Mouse (Mus musculus) C3H10T1/2 (cell line): ENCODE results near the gene Cst8. TPM values are rescaled to one million over a fixed set of nuclear protein-coding genes. Genes with fewer than 3 reads are reported as not detected.

Experiments used
- polyA plus RNA-seq, 2 experiments: library from polyadenylated mRNA; unstranded; fragments of >200 nt; fragmentation: generic; extraction: Trizol; gene quantifications; one replicate each; pipeline ENCODE4 v1.2.1; 2012; ENCODE audit warnings: missing spikeins in 2 of 2

Cst8 gene
- polyA plus RNA-seq: not detected

DNA sequence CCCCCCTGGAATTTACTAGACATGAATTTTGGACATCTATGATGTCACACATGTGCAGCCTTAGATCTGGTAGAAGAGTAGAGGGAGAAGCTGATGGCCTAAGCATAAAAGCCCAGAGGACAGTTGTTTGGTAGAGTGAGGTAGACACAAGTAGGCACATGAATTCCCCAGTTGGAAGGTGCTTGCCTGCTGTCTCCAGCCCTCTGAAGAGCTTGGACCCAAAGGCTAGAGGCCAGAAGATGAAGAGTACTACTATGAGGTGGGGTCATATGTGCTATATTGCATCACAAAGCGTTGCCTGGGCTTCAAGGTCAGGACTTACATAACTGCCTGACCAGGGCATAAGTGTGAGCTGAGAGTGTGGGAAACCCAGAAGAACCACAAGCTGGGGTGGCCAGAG is at the start of gene Cst8:
TSS of gene Cst8 (plus strand) at position 301 of the 400 bp plus-strand sequence.

DNA sequence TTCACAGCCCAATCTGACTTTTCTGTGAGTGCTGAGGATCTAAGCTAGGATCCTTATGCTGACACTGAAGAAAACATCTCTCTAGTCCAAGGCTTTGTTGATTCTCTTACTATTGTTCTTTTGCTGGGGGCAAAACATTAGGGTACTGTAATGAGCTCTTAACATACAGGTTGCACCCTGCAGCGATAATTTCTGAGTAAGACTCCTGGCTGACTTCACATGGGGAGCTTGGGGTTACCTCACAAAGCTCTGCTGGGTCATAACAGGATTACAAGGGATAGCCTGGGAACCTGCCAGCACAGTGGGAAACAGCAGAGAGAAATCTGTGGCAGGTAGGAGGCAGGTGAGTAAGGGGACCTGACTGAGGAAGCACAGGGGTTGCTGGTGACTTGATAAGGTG is 48.5 kb upstream of the Cst8 start, which contains the start of gene Cstl1:
TSS of gene Cstl1 (plus strand) at position 301 of the 400 bp plus-strand sequence.

DNA sequence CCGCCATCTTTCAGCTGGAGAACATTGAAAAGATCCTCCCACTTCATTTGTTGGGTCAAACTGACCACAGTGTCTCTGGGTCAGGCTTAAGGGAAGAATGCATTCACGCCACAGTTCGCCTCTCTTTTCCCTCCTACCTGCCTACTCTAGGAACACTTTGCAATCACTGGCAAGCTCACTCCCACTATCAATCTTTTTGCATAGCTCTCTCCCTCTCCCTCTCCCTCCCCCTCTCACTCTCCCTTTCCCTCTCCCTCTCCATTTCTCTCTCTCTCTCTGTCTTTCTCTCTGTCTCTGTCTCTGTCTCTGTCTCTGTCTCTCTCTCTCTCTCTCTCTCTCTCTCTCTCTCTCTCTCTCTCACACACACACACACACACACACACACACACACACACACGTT is 27.2 kb upstream of the Cst8 start, which contains the start of gene Cst11:
TSS of gene Cst11 (minus strand) at position 101 of the 400 bp plus-strand sequence.

DNA sequence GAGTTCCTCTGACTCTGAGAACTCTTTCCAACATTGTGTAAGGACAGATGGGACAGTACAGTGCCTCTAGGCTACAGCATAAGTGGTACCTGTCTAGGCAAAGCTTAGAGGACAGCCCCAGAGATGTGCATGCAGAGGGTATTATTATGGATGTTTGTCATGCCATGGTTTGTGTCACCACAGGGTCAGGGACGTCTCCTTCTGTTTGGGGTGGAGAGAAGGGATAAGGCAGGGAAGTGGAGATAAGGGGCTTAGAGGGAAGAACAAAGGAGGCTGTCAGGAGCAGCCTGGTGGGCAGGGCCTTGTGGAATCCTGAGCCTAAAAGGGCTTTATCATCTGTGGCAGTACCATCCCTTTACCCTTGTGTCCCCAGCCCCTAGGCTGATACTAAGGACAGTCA is 16.9 kb upstream of the Cst8 start, which contains the start of gene 8030411F24Rik:
TSS of gene 8030411F24Rik (plus strand) at position 301 of the 400 bp plus-strand sequence.

DNA sequence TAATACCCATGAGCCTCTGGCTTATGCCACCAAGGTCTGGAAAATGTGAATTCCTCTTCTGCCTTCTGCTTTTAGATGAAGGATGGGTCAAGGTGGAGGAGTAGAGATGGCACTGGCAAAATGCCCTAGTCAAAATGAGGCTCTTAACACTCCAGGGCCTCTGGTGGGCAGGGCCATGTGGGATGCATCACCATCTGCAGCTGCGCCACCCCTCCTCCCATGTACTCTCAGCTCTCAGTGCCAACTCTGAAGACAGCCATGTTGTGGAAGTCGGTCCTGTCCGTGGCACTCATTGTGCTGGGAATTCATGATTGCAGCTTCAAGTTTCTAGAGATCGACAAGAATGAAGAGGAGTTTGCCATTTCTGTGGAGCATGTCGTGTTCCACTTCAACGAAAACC is 9.4 kb upstream of the Cst8 start, which contains the start of gene Cst12:
TSS of gene Cst12 (plus strand) at position 220 of the 400 bp plus-strand sequence.

DNA sequence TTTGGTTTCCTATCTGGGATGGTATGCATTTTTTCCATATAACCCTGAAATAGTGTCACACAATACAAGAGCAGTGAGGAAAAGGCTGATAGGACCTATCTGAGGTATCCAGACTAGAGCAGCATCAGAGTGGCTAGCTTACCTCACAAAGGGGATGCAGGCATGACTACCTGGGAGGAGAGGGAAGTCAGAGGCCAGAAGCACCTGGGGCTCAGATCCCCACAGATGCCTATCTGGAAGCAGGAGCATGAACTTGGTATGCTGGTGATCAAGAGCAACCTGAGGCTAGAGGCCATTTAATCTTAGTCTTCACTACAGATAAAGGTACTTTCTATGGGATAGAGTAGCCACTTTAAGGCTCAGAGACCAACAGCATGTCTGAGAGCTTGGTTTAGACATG is 21.3 kb downstream of the Cst8 start, which contains the start of gene Cst13:
TSS of gene Cst13 (plus strand) at position 173 of the 400 bp plus-strand sequence.

DNA sequence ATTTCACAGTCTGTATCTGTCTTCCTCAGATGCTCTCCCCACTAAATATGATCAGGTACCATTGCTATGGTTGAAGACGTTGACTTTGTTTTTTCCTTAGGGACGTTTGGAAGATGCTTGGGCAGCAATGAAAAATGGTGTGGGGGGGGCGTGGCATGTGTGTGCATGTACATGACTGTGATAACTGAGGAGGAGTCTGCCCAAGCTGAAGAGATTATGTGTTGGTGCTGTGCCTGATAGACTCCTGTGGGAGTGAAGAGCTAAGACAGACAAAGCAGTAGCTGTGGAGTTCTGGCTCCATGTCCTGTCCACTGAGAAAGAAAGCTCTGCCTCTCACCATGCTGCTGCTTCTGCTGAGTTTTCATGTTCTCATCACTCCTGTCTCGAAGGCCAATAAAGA is 36.3 kb downstream of the Cst8 start, which contains the start of gene Cst9:
TSS of gene Cst9 (plus strand) at position 236 of the 400 bp plus-strand sequence.

Other genes starting within 250 kb of the Cst8 start
- gene Nxt1, start 126.2 kb upstream of the Cst8 start, polyA plus RNA-seq: 10 to 100 TPM; 29.2 to 41.3 TPM
- gene Gzf1, start 117.8 kb upstream of the Cst8 start, polyA plus RNA-seq: 1 to 10 TPM in 1 of 2 experiments, under 1 TPM in 1; 0.50 to 8.0 TPM
- gene Napb, start 66.3 kb upstream of the Cst8 start, polyA plus RNA-seq: under 1 TPM; 0.07 to 0.67 TPM
- gene Cstl1, start 48.4 kb upstream of the Cst8 start, polyA plus RNA-seq: not detected
- gene Cst11, start 27.3 kb upstream of the Cst8 start, polyA plus RNA-seq: not detected
- not detected for gene 8030411F24Rik, start 16.8 kb upstream of the Cst8 start, polyA plus RNA-seq
- not detected for gene Cst12, start 9.4 kb upstream of the Cst8 start, polyA plus RNA-seq
- not detected for gene Cst13, start 21.3 kb downstream of the Cst8 start, polyA plus RNA-seq
- not detected for gene Cst9, start 36.4 kb downstream of the Cst8 start, polyA plus RNA-seq
- under 1 TPM; 0.11 to 0.15 TPM for gene 9230104L09Rik, start 66.3 kb downstream of the Cst8 start, polyA plus RNA-seq
- gene Cst3, start 76.9 kb downstream of the Cst8 start, polyA plus RNA-seq: 1,000 to 10,000 TPM in 1 of 2 experiments, 100 to 1,000 TPM in 1; 886 to 2,472 TPM
- gene Gm1330, start 204.5 kb downstream of the Cst8 start, polyA plus RNA-seq: not detected
- not detected for gene Gm10750, start 218.5 kb downstream of the Cst8 start, polyA plus RNA-seq